Mouse (Mus musculus) embryonic facial prominence, embryonic 14.5 days (tissue): ENCODE measurements around the gene Tmem186. TPM values are rescaled to one million over a fixed set of nuclear protein-coding genes. Genes with fewer than 3 reads are reported as not detected.
A peak's percentile ranks its signal among the peaks of the same experiment; 100 is the strongest.

Source experiments
- ATAC-seq: fragments of 200-750 bp; cut with Nextera tagmentation; 2 replicates; pipeline ENCODE4 v1.8.0; 2017; ENCODE audit warnings: low read depth, moderate number of reproducible peaks, moderate TSS enrichment
- DNase-seq: peaks from one replicate; pipeline ENCODE4 v3.0.0-alpha.2; 2015; ENCODE audit warnings: low spot score
- H3K27ac ChIP-seq: fragments of 300-500 bp; sonication (generic); replicated peaks from 2 replicates; pipeline ENCODE4 v1.5.1; 2014; ENCODE audit warnings: low read depth, mild to moderate bottlenecking, low read length, moderate library complexity
- H3K27me3 ChIP-seq: fragments of 300-500 bp; sonication (generic); replicated peaks from 2 replicates; pipeline ENCODE4 v1.6.1; 2014; ENCODE audit warnings: low read length; ENCODE audit not compliant: control insufficient read depth, insufficient read depth
- H3K36me3 ChIP-seq: fragments of 300-500 bp; sonication (generic); 2 replicates; pipeline ENCODE4 v1.6.1; 2014; ENCODE audit warnings: low read length, mixed read lengths; ENCODE audit not compliant: control insufficient read depth, insufficient read depth
- H3K4me1 ChIP-seq: fragments of 300-500 bp; sonication (generic); 2 replicates; pipeline ENCODE4 v1.6.1; 2014; ENCODE audit warnings: antibody characterized with exemption, low read length; ENCODE audit not compliant: control insufficient read depth, insufficient read depth
- H3K4me2 ChIP-seq: fragments of 300-500 bp; sonication (generic); 2 replicates; pipeline ENCODE4 v1.6.1; 2014; ENCODE audit warnings: low read depth, mild to moderate bottlenecking, low read length, moderate library complexity, mixed read lengths
- H3K4me3 ChIP-seq: fragments of 300-500 bp; sonication (generic); 2 replicates; pipeline ENCODE4 v1.5.1; 2014; ENCODE audit warnings: low read depth, mild to moderate bottlenecking, low read length
- H3K9ac ChIP-seq: fragments of 300-500 bp; sonication (generic); 2 replicates; pipeline ENCODE4 v1.6.1; 2014; ENCODE audit warnings: low read depth, mild to moderate bottlenecking, low read length, moderate library complexity, mixed read lengths
- H3K9me3 ChIP-seq: fragments of 300-500 bp; sonication (generic); 2 replicates; pipeline ENCODE4 v1.6.1; 2016; ENCODE audit warnings: low read length; ENCODE audit not compliant: control insufficient read depth
- WGBS: fragments of 180-500 bp; shearing (Covaris S2); extraction: QIAGEN DNeasy Blood & Tissue Kit; methylation state at CpG from one replicate; pipeline ENCODE4 v1.1.7; 2014; 5-methylcytosine and 5-hydroxymethylcytosine counted together
- polyA plus RNA-seq: library from polyadenylated mRNA; unstranded; fragments of >200 nt; fragmentation: Nextera tagmentation; extraction: Ambion mirVana; gene quantifications from 2 replicates; pipeline ENCODE4 v1.2.1, GENCODE M21; 2014

The Tmem186 gene
- 11.4 and 14.1 TPM in 2 replicates for polyA plus RNA-seq

DNA sequence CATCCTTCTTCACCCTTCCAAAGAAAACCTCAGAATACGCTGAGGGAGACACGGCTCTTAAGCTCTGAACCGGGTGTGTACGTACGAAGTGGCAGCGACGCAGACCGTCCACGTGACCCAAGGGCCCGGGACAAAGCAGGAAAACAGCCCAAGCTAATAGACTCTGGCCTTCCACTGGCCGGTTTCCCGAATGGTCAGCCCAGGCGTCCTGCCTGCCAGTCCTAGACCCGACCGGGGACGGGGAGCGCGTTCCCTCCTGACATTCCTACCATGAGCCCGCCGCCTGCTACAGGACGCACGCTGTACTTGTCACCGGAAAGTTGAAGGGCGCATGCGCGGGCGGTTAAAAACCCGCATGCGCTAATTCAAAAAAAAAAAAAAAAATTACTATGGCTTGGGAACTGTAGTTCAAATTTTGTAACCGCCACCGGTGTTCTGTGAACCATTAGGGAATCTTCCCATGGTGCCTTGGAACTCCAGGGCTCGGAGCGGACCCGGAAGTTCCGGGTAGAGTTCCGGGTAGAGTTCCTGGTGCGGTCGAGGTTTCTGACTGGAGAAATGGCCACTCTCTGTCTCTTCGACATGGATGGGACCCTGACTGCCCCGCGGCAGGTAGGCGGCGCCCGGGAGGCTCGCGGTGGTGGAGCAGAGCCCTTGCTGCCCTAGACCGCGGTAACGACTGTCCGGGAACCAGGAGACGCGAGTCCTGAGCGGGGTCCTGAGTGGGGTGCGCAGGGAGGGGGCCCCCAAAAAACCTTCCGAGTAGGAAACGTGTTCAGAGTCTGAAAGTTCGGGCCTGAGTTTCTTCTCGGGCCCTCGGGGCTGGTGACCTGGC is at the start of gene Tmem186, which contains the start of gene Pmm2:
Gene Tmem186 (minus strand): TSS at position 496 of the 835 bp plus-strand sequence.
Gene Pmm2 (plus strand): TSS at position 458 of the 835 bp plus-strand sequence.
- H3K36me3 ChIP-seq, result peaks cover 38% of the 10 kb centered on the region
- under 1% methylated on average over 59 of the region's 59 CpGs for WGBS

DNA sequence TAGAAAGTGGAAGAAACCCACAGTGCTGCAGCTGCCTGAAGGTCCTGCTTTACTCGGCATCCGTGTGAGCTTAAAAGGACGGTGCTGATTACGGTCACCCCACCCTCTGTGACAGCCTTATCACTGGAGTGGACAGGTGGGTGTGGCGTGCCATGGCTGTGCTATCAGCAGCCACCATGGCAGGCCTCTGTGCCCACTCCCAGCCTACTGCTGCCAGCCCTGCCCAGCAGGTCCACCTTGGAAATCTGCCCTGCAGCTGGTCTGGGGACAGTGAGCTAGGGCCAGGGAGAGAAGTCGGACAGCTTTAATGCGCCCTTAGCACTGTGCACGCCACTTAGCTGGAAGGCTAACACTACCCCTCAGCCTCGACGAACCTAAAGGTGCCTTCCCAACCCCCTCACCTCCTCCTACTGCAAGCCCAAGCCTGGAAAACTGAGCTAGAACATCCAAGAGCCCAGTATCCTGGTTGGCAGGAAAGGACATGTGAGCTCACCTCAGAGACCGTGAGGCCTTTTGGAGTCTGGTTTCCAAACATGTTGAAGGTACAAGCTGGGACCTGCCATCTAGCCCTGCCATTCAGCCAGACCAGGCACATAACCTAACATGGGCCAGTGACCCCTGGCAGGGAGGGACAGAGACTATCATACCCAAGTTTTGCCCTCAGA is 49.5 kb upstream of the Tmem186 start:
- Histone ChIP-seq H3K36me3 (peaks cover 52% of the 10 kb centered on the region), H3K9ac (no peak overlapping the region), H3K9me3 (no peaks in the 10 kb centered on the region), H3K4me3 (no peak overlapping the region), H3K4me1 (no peaks in the 10 kb centered on the region), H3K4me2 (no peak overlapping the region), H3K27ac (no peak overlapping the region), H3K27me3 (no peaks in the 10 kb centered on the region)
- no peak for ATAC-seq
- no peak for DNase-seq
- 91% methylated on average over 11 of the region's 11 CpGs for WGBS

More for the DNA sequence above, at the start of gene Tmem186, which contains the start of gene Pmm2:
- Histone ChIP-seq H3K4me1 (peaks cover 13% of the 10 kb centered on the region; the same call in 1 of the 2 replicates), H3K9me3 (no peaks in the 10 kb centered on the region), H3K27ac (peak within 1 kb of the TSS; percentile 83), H3K4me3 (peak within 1 kb of the TSS; percentile 81), H3K9ac (peak within 1 kb of the TSS; percentile 89), H3K4me2 (peak within 1 kb of the TSS; percentile 92), H3K27me3 (no peaks in the 10 kb centered on the region)
- ATAC-seq, result peak; percentile 95
- peak; percentile 97 for DNase-seq

- H3K27ac ChIP-seq, result no peak overlapping the region
- H3K4me2 ChIP-seq, result no peak overlapping the region
- peaks cover 45% of the 10 kb centered on the region for H3K36me3 ChIP-seq
- WGBS, result 61% methylated on average over 7 of the region's 7 CpGs
- no peak overlapping the region for H3K9ac ChIP-seq
- ATAC-seq, result peak; percentile 58; the same call in 1 of the 2 replicates
- H3K27me3 ChIP-seq, result no peaks in the 10 kb centered on the region
- peak; percentile 60 for DNase-seq
- no peak overlapping the region for H3K4me3 ChIP-seq
- no peaks in the 10 kb centered on the region for H3K9me3 ChIP-seq
- no peaks in the 10 kb centered on the region for H3K4me1 ChIP-seq
These were observed 48.8 kb upstream of the Tmem186 start for GRCm38 (mm10) chr16:8686121-8686870.

GRCm38 (mm10) chr16:8685087-8685486 is 47.6 kb upstream of the Tmem186 start:
- Histone ChIP-seq H3K27ac (no peak overlapping the region), H3K27me3 (no peaks in the 10 kb centered on the region), H3K9me3 (no peaks in the 10 kb centered on the region), H3K4me1 (no peaks in the 10 kb centered on the region), H3K9ac (no peak overlapping the region), H3K4me2 (no peak overlapping the region), H3K36me3 (peaks cover 33% of the 10 kb centered on the region), H3K4me3 (no peak overlapping the region)
- ATAC-seq (0 out of 2 replicates have a peak, but pooled peaks have one; percentile 19), DNase-seq (peak; percentile 33)
- 41% methylated on average over 4 of the region's 4 CpGs for WGBS

DNA sequence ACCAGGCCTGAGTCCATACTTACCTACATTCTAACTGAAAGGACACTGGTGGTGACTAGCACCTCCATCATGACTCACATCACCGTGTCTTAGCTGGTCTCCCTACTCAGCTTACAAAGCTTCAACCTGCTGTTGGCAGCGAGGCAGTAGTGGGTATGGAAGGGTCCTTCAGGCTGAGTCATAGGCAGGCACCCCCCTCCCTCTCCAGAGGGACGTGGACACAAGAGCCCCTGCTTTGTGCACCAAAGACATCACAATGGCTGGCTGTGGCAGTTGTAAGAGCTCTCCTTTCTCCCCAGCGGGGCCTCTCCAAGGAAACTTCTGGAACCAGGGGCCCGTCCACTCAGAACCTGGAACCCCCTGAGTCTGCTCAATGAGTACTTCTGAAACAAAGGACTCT is 43.0 kb upstream of the Tmem186 start, which contains the start of gene Gm5767:
Gene Gm5767 (plus strand): TSS at position 301 of the 400 bp plus-strand sequence.
- no peaks in the 10 kb centered on the region for H3K36me3 ChIP-seq
- no peaks in the 10 kb centered on the region for H3K27me3 ChIP-seq
- ATAC-seq (no peak), DNase-seq (no peak)
- H3K27ac ChIP-seq, result no peak within 1 kb of the TSS
- WGBS, result 81% methylated on average over 5 of the region's 5 CpGs
- H3K4me3 ChIP-seq, result no peak within 1 kb of the TSS
- H3K9ac ChIP-seq, result no peak within 1 kb of the TSS
- no peaks in the 10 kb centered on the region for H3K9me3 ChIP-seq
- H3K4me1 ChIP-seq, result no peaks in the 10 kb centered on the region
- no peak within 1 kb of the TSS for H3K4me2 ChIP-seq

DNA sequence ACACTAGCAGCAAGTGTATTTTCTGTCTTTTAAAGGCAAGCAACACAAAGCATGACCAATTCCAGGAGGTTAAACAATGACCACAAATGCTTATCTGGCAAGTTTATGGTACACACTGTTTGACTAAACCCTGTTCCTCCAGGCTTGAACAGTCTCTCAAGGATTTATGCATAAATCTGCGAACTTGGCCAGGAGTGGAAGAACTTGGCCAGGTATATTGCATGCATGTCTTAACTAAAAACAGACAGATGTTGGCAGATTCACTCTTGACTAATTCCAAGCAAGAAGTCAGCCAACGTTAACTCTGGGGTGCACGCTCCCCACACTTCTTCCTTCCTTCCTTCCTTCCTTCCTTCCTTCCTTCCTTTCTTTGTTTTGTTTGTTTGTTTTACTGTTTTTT is 42.3 kb upstream of the Tmem186 start:
- H3K27ac ChIP-seq, result no peak overlapping the region
- H3K36me3 ChIP-seq, result no peaks in the 10 kb centered on the region

DNA sequence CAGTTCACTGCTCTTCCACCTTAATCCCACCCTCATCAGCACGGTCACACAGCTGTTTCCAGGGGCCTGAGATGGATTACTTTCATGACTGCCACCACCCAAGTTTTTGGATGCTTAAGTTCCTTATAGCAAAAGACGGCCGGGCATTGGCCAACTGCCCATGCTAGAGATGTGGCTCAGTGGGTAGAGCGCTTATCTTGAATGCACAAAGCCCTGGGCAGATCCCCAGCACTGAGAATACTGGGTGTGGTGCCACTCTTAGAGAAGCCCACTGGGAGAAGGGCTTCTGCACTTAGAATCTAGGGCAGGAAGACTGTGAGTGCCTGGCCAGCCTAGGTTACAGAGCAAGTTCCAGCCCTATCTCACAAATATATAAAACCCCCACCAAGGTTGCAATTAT is 41.2 kb upstream of the Tmem186 start:
- H3K9ac ChIP-seq, result no peak overlapping the region
- no peaks in the 10 kb centered on the region for H3K9me3 ChIP-seq
- ATAC-seq (no peak), DNase-seq (no peak)
- H3K36me3 ChIP-seq, result no peaks in the 10 kb centered on the region
- no peak overlapping the region for H3K27ac ChIP-seq
- H3K4me3 ChIP-seq, result no peak overlapping the region
- H3K4me2 ChIP-seq, result no peak overlapping the region
- H3K4me1 ChIP-seq, result no peaks in the 10 kb centered on the region
- WGBS, result 75% methylated on average over 4 of the region's 4 CpGs
- no peaks in the 10 kb centered on the region for H3K27me3 ChIP-seq

More for the DNA sequence above, 42.3 kb upstream of the Tmem186 start:
- Histone ChIP-seq H3K9me3 (no peaks in the 10 kb centered on the region), H3K27me3 (no peaks in the 10 kb centered on the region), H3K4me1 (no peaks in the 10 kb centered on the region), H3K4me3 (no peak overlapping the region), H3K9ac (no peak overlapping the region), H3K4me2 (no peak overlapping the region)
- WGBS, result 69% methylated on average over 3 of the region's 3 CpGs
- DNase-seq (peak; percentile 57), ATAC-seq (no peak)

GRCm38 (mm10) chr16:8678035-8678434 is 40.5 kb upstream of the Tmem186 start:
- WGBS, result 51% methylated on average over 5 of the region's 5 CpGs
- DNase-seq, result no peak
- ATAC-seq, result no peak

More at GRCm38 (mm10) chr16:8678035-8678434, 40.5 kb upstream of the Tmem186 start:
- Histone ChIP-seq H3K4me2 (no peak overlapping the region), H3K27ac (no peak overlapping the region), H3K9ac (no peak overlapping the region), H3K4me1 (no peaks in the 10 kb centered on the region), H3K27me3 (no peaks in the 10 kb centered on the region; the same call in 1 of the 2 replicates), H3K4me3 (no peak overlapping the region), H3K36me3 (no peaks in the 10 kb centered on the region), H3K9me3 (no peaks in the 10 kb centered on the region)
